Mouse (Mus musculus) liver, adult 2 months (tissue): ENCODE data around the gene Prune1.

ENCODE experiments used
- CTCF ChIP-seq: fragments of 200-500 bp; IDR thresholded peaks from 2 replicates; pipeline ENCODE4 v1.5.1; 2011; ENCODE audit warnings: low read depth, low read length, control low read depth
- POLR2A ChIP-seq: fragments of 200-500 bp; IDR thresholded peaks from 2 replicates; pipeline ENCODE4 v1.6.1; 2011; ENCODE audit warnings: low read length, control low read depth; ENCODE audit not compliant: insufficient read depth; ENCODE audit errors: extremely low read depth

DNA sequence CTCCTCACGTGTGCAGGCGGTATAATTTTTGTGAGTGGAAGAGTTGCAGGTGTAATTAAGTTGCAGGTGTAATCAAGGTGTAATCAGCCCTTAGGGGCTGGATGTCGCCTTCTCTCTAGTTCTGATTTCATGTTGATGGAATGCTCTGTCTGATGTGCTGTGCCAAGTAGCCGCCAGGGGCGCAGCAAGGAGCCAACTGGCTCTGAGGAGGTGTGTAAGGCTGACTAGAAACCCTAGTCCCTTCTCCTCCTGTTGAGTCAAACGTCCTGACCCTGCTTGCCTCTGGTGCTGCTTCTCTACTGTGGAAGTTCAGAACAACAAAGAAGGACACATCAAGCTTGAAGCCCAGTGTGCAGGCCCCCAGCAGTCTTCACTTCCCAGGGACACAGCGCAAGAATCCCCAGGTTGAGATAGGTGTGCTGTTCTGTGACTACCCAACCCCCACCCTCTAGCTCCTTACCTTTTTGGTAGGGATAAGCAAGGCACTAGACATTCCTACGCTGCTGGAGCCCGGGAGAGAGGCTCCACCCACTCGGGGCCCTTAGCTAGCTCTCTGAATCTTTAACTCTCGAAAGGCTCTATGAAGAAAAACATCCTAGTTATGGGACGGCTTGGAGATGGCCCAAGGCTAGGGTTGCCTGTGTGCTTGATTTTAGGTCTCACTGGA is 35.7 kb upstream of the Prune1 start:
- TF ChIP-seq CTCF (peak; percentile 81), POLR2A (no peak)
